Mouse (Mus musculus): ENCODE measurements around the gene Efcab2.

DNA sequence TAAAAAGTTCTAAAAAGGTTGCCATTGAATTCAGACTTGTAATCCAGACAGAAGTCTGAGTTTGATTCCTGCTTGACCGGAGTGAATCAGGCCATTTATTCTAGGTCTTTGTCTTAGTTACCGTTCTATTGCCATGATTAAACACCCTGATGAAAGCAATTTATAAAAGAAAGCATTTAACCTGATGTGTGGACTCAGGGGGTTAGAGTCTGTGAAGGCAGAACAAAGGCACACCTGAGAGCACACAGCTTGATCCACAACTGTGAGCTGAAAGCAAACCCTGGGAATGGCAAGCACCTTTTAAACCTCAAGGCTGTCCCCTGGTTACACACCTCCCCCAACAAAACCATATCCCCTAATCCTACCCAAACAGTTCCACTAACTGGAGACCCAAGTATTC is 90.3 kb downstream of the Efcab2 start:
- TF ChIP-seq POLR2A (IDR thresholded peaks at IDR 0.05; ENCODE audit: borderline replicate concordance, control insufficient read depth, low read depth, low read length) (no peak), CTCF (IDR thresholded peaks at IDR 0.05; ENCODE audit: control insufficient read depth, insufficient read depth, low read length) (no peak)
